Mouse (Mus musculus) adrenal gland, postnatal 25 days (tissue): ENCODE measurements around the gene Olfr974. TPM values are rescaled to one million over a fixed set of nuclear protein-coding genes. Genes with fewer than 3 reads are reported as not detected.
"Not testable (repeated sequence)": the region's sequence is repeated elsewhere in the genome, so short reads cannot be mapped to it uniquely, and the experiment has no call there.

ENCODE experiments used
- DNase-seq: peaks from one replicate; pipeline ENCODE4 v3.0.0; 2021; ENCODE audit warnings: mixed read lengths
- long read RNA-seq: library from polyadenylated mRNA; stranded (forward); transcript quantifications from one replicate; pipeline ENCODE4 v2.0.0, GENCODE M21; 2021
- total RNA-seq: library from RNA; stranded (reverse); gene quantifications from 2 replicates; pipeline ENCODE4 v1.2.3, GENCODE M21; 2021

Olfr974 gene
- total RNA-seq = not detected in 2 replicates
- long read RNA-seq = 0 reads

GRCm38 (mm10) chr9:39937201-39937600 lies at the start of gene Olfr974:
Gene Olfr974, plus strand, starts transcription at chr9:39937501.
- DNase-seq = no peak

- DNase-seq = no peak
Observed at GRCm38 (mm10) chr9:39905106-39905505, 32.2 kb upstream of the Olfr974 start.

- DNase-seq = no peak
Observed at GRCm38 (mm10) chr9:39907036-39907435, 30.3 kb upstream of the Olfr974 start, which contains the start of gene Olfr229. Gene Olfr229, plus strand, starts transcription at chr9:39907336.

GRCm38 (mm10) chr9:39909939-39910338 lies 27.4 kb upstream of the Olfr974 start:
- DNase-seq = no peak

- DNase-seq = not testable (repeated sequence)
Observed at GRCm38 (mm10) chr9:39927975-39928836, 9.1 kb upstream of the Olfr974 start.

GRCm38 (mm10) chr9:39928837-39929236 lies 8.5 kb upstream of the Olfr974 start:
- DNase-seq = not testable (repeated sequence)

GRCm38 (mm10) chr9:39951946-39952345 lies 14.6 kb downstream of the Olfr974 start, which contains the start of gene Olfr975:
Gene Olfr975, minus strand, starts transcription at chr9:39952046.
- DNase-seq = no peak

GRCm38 (mm10) chr9:39961033-39961432 lies 23.7 kb downstream of the Olfr974 start, which contains the start of gene Olfr976:
Gene Olfr976, minus strand, starts transcription at chr9:39961133.
- DNase-seq = not testable (repeated sequence)

- DNase-seq = not testable (repeated sequence)
Observed at GRCm38 (mm10) chr9:39976581-39977145, 39.4 kb downstream of the Olfr974 start.

GRCm38 (mm10) chr9:39991813-39992212 lies 54.5 kb downstream of the Olfr974 start, which contains the start of gene Olfr978:
Gene Olfr978, plus strand, starts transcription at chr9:39992113.
- DNase-seq = no peak

Other genes starting within 250 kb of the Olfr974 start
- gene Olfr149, start 230.4 kb upstream of the Olfr974 start, total RNA-seq = not detected in 2 replicates
- not detected in 2 replicates for gene Olfr965, start 226.1 kb upstream of the Olfr974 start, total RNA-seq
- gene Olfr150, start 206.5 kb upstream of the Olfr974 start, total RNA-seq = not detected in 2 replicates
- gene Olfr967, start 191.3 kb upstream of the Olfr974 start, total RNA-seq = not detected in 2 replicates
- gene Olfr968, start 154.2 kb upstream of the Olfr974 start, total RNA-seq = not detected in 2 replicates
- gene Olfr969, start 146.6 kb upstream of the Olfr974 start, total RNA-seq = not detected in 2 replicates
- not detected in 2 replicates for gene Olfr970, start 128.6 kb upstream of the Olfr974 start, total RNA-seq
- gene Olfr971, start 100.6 kb upstream of the Olfr974 start, total RNA-seq = not detected in 2 replicates
- not detected in 2 replicates for gene Olfr972, start 71.1 kb upstream of the Olfr974 start, total RNA-seq
- gene Olfr229, start 30.2 kb upstream of the Olfr974 start, total RNA-seq = not detected in 2 replicates
- gene Olfr975, start 14.5 kb downstream of the Olfr974 start, total RNA-seq = not detected in 2 replicates
- not detected in 2 replicates for gene Olfr976, start 23.6 kb downstream of the Olfr974 start, total RNA-seq
- gene Olfr978, start 54.6 kb downstream of the Olfr974 start, total RNA-seq = not detected in 2 replicates
- not detected in 2 replicates for gene Olfr979, start 66.0 kb downstream of the Olfr974 start, total RNA-seq
- not detected in 2 replicates for gene Olfr980, start 72.1 kb downstream of the Olfr974 start, total RNA-seq
- gene Olfr981, start 84.0 kb downstream of the Olfr974 start, total RNA-seq = not detected in 2 replicates
- not detected in 2 replicates for gene Olfr982, start 136.3 kb downstream of the Olfr974 start, total RNA-seq
- gene Olfr983, start 156.1 kb downstream of the Olfr974 start, total RNA-seq = not detected in 2 replicates
- gene Olfr984, start 176.7 kb downstream of the Olfr974 start, total RNA-seq = not detected in 2 replicates
- gene Olfr985, start 192.7 kb downstream of the Olfr974 start, total RNA-seq = not detected in 2 replicates
- not detected in 2 replicates for gene Tmem225, start 210.6 kb downstream of the Olfr974 start, total RNA-seq
- not detected in 2 replicates for gene Olfr986, start 243.4 kb downstream of the Olfr974 start, total RNA-seq